Mouse (Mus musculus) brain, embryonic 14.5 days (tissue): ENCODE data around the gene Pkdcc. TPM values are rescaled to one million over a fixed set of nuclear protein-coding genes. Genes with fewer than 3 reads are reported as not detected.

Experiments
- DNase-seq: peaks from one replicate; pipeline ENCODE4 v3.0.0-alpha.2; 2011; ENCODE audit warnings: low read depth
- CTCF ChIP-seq: fragments of 200-500 bp; IDR thresholded peaks from 2 replicates; pipeline ENCODE4 v1.5.1; 2012; ENCODE audit warnings: inconsistent platforms, mild to moderate bottlenecking, moderate library complexity, borderline replicate concordance; ENCODE audit not compliant: insufficient read depth, insufficient read length; ENCODE audit errors: extremely low read depth
- POLR2A ChIP-seq: fragments of 200-500 bp; IDR thresholded peaks from 2 replicates; pipeline ENCODE4 v1.6.1; 2012; ENCODE audit warnings: mild to moderate bottlenecking, inconsistent platforms, borderline replicate concordance; ENCODE audit not compliant: poor library complexity, insufficient read depth, insufficient read length, severe bottlenecking; ENCODE audit errors: extremely low read depth
- polyA plus RNA-seq: library from polyadenylated mRNA; depleted of rRNA; stranded (reverse); fragments of >200 nt; gene quantifications from 2 replicates; pipeline ENCODE4 v1.2.3, GENCODE M21; 2012

Pkdcc gene
- polyA plus RNA-seq, 1 experiment, result 53.3 TPM

- DNase-seq, result no peak
- no peak for TF ChIP-seq POLR2A
- TF ChIP-seq CTCF, result no peak
Observed at GRCm38 (mm10) chr17:83212422-83212821, 2.7 kb upstream of the Pkdcc start.

- peak; percentile 51 for DNase-seq
- TF ChIP-seq POLR2A, result no peak
- no peak for TF ChIP-seq CTCF
Observed at GRCm38 (mm10) chr17:83213228-83213915, 1.7 kb upstream of the Pkdcc start.

- TF ChIP-seq POLR2A (no peak), CTCF (no peak)
- DNase-seq, result peak; percentile 95
Observed at GRCm38 (mm10) chr17:83214161-83214592, 915 bp upstream of the Pkdcc start.

DNA sequence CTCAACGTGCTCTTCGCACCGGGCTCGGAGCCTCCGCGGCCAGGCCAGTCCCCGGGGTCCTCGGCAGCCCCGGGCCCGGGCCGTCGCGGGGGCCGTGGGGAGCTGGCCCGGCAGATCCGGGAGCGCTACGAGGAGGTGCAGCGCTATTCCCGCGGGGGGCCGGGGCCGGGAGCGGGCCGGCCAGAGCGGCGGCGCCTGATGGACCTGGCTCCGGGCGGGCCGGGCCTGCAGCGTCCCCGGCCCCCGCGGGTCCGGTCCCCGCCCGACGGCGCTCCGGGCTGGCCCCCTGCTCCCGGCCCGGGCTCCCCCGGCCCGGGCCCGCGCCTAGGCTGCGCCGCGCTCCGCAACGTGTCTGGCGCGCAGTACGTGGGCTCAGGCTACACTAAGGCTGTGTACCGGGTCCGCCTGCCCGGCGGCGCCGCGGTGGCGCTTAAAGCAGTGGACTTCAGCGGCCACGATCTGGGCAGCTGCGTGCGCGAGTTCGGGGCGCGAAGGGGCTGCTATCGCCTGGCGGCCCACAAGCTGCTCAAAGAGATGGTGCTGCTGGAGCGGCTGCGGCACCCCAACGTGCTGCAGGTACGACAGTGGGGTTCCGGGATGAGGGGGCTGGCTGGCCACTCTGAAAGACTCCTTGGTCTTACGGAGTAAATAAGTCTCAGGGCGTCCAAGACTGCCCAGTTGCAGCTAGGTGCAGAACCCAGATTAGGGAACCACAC, 595 bp downstream of the Pkdcc start:
- peak; percentile 67 for DNase-seq
- TF ChIP-seq POLR2A (no peak), CTCF (no peak)

GRCm38 (mm10) chr17:83216251-83216919, 1.3 kb downstream of the Pkdcc start:
- TF ChIP-seq CTCF (no peak), POLR2A (no peak)
- no peak for DNase-seq

GRCm38 (mm10) chr17:83218189-83218588, 3.1 kb downstream of the Pkdcc start:
- no peak for DNase-seq
- TF ChIP-seq POLR2A (no peak), CTCF (no peak)

DNA sequence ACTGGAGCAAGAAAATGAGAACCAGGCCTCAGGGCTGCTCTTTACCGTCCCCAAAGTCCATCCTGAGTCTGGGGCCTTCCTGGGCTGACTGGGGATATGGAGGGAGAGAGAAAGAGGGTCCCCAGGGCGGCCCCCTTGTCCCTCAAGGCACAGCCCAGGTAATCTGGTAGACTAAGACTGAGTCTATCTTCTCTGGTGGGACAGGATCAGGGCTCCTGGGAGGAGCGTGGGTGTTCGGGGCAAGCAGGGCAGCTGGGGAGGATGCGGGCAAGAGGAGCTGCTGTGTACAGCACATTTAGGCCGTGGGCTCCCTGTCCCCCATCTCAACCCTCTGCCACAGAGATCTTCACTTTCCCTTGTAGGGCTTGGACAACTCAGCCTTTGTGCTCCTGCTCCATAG, 3.6 kb downstream of the Pkdcc start:
- TF ChIP-seq CTCF (no peak), POLR2A (no peak)

DNA sequence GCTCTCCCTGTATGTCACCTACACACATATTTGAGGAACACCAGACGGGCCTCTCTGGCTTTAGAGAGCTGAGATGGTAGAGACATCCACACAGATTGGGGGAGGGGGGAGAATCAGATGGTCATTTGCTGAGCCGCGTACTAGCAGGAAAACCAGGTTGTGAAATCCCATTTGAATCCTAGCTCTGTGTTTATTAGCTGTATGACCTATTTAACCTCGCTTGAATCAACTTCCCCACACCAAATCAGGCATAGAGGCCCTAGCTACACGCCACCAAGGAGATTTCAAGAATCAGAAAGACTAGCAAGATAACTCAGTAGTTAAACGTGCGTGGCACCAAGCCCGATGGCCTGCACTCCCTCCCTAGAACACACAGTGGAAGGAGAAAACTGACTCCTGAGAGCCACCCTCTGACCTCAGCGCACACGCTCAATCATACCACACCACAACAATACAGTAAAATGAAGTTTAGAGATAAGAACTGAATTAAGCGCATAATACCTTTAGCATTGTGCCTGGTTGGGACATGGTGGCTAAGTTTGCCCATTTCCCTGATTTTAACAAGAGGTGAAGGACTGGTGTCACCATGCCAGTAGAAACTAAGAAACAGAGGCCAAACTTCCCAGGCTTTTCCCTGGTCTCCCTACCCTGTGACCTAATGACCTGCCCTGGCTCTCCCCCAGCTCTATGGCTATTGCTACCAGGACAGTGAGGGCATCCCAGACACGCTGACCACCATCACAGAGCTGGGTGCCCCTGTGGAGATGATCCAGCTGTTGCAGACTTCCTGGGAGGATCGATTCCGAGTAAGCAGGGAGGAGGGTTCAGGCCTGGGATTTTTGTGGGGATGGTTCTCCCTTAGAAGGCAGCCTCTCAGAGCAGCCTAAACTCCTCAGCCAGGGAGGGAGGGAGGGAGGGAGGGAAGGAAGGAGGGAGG, 4.5 kb downstream of the Pkdcc start:
- TF ChIP-seq POLR2A, result no peak
- TF ChIP-seq CTCF, result no peak
- no peak for DNase-seq

More for the DNA sequence above, 3.6 kb downstream of the Pkdcc start:
- no peak for DNase-seq

- TF ChIP-seq CTCF, result no peak
- no peak for TF ChIP-seq POLR2A
- no peak for DNase-seq
Observed at GRCm38 (mm10) chr17:83220954-83221538, 6.0 kb downstream of the Pkdcc start.
